Mouse (Mus musculus) ZHBTc4 (cell line): ENCODE results near the gene Abca1.
A peak's percentile ranks its signal among the peaks of the same experiment; 100 is the strongest.

Experiments used
- DNase-seq: peaks from one replicate; pipeline ENCODE4 v3.0.0-alpha.2; 2011; ENCODE audit warnings: low read depth, low spot score

Gene Abca1

DNA sequence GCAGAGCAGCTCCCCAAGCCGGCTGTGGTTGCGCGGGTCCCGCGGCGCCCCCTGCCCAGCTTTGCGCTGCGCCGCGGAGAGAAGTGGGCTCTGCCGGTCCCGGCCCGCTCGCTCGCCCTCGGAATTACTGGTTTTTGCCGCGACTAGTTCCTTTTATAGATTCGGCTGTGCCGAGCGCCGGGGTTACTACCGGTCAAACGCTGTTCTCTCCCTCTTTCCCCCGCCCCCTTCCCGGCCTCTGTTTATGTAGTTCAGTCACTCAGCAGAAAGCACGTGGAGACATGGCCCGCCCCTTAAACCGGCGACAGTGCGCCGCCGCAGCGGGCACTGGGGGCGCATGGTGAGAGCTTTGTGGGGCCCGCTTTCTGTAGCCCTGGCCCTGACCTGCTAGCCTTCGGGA is at the start of gene Abca1:
Gene Abca1 (minus strand): TSS at position 129 of the 400 bp plus-strand sequence.
- peak; percentile 97 for DNase-seq

DNA sequence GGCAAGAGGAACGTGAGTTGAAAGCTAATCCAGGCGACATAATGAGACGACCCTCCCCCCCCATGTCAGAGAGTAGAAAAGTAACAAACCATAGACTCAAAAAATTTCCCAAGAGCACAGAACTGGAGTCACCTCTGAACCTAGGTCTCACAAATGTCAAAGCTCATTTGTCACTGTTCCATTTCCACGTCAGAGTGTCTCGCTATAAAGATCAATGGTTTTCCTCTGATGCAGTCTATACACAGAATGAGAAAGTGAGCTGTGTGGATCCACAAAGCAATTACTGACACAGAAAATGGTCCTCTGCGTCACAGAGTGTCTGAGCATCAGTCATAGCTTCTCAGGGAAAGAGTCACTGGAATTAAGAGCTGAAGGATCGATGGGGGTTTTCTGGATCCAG is 44.8 kb upstream of the Abca1 start:
- no peak for DNase-seq

DNA sequence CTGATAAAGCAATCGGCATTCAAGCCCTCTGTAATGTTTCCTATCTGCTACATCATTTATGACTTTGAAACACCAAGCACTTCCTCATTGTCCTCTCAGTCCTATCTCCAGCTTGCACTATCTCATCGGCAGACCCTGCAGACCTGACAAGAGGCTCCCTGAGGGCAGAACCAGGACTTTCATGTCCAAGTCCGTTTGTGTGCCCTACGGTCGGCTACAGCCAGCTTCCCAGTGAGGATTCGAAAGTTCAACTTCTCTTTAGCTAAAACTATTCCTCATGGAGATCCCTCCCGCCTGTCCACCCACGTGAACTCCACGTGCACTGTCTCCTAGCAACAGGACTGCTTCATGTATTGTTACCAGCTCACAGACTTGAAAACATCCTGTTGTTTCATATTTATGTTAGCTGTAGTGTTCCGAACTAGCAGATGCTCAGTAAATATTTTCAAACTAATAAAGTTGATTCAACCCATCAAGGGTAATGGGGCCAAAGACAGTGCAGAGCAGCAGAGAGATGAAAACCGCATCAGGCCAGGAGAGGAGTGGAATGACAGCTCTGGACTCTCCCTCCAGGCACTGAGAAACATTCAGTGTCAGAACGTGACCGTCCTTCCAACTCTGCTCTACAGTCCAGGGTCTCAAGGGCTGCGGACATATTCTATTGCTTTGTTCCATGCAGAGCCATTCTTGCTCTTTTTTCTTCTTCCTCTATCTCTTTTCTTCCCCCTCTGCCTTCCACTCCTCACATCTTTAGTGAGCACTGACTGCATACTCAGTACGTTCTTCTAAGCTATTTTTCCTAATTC is 44.1 kb upstream of the Abca1 start:
- DNase-seq = no peak

DNA sequence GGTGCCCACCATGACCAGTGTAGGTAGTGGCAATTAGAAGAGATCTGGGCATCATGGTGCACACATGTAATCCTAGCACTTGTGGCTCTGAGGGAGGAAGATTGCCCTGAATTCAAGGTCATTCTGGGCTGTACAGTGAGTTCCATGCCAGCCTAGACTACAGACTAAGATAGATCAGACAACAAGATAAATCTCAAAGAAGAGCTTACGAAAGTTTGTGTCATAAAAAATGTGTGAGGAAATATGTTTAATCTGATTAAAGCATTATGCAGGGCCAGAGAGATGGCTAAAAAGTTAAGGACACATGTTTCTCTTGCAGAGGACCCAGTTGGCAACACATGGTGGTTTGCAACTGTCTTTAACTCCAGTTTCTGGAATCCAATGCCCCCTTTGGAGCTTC is 40.6 kb upstream of the Abca1 start:
- DNase-seq = no peak

DNA sequence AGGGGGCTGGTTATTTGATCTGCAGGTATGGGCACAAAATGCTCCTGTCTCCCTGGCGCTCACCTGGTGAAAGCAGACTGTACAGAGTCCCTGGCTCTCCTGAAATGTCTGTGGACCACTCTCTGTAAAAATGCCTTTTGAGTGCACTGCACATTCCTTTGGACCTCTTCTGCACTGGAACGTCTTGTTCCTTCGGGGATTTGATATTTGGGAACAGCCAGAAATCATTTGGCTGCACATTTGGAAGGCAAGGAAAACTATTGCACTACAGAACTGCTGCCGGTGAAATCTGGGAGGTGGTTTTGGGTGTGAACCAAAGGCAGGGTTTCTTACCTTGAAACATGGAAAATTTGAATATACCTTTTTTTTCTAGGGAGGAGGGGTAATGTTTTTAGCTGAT is 38.1 kb upstream of the Abca1 start:
- DNase-seq = no peak

DNA sequence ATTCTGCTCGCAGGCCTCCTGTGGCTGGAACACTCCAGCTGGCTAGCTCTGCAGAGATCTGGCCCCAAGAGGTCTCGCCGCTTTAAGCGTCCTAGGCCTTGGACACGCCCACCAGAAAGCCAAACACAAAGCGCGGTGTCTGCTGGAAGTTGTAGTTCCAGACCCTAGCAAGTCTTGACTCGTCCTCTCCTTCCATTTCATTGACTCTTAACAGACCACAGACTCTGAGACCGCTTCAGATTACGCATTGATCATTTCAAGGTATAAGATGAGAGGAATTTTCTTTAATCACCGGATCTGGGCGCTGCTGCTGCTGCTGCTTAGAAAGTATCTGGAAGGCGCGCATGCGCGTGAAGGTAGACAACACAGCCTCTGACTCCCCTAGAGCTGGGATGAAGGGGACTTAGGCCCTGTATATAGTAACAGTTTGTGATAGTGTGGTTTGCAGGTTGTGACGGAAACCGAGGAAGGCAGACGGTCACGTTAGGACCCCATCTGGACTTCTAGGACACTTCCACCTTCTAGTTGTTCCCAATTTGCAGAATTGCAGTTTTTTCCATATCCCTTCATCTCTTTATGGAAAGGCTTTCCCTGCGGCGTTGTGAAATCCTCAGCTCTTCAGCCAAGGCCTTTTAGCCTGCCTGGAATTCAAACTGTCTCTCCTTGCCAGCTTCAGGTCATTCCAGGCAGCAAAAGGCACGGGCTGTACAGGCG is 36.5 kb upstream of the Abca1 start:
- peak; percentile 95 for DNase-seq

DNA sequence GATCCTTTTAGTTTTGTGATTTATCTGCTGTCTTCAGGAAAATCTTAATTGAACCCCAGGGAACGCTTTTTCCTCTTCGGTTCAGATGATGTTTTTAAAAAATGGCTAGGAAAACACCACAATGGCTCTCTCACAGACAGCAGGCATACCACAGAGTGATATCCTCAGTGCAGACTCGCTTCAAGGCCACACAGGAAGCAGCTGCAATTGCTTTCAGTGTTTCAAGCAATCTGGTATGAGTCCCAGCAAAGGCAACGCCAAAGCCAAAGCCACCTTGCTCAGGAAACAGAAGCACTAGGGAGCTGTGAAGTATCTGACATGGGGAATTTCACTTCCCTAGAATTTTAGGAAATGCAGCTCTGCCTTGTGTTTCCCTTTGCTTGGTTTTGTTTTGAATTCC is 27.4 kb upstream of the Abca1 start:
- no peak for DNase-seq

DNA sequence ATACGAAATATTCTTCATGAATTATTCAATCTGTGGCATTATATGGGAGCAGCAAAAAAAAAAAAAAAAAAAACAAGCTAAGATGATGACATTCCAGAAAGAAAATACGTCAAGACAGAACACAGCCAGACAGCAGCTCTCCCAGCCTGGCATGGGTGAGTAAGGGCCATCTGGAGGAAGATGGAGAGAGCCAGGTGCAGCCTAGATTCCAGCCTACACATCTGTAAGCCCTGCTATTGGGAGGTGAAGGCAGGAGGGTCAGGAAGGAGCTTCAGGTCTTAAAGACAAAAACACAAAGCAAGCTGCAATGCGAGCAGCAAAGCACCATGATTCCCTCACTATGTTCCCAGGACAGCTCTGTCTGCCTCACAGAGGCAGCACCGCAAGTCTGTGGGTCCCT is 26.9 kb upstream of the Abca1 start:
- no peak for DNase-seq

DNA sequence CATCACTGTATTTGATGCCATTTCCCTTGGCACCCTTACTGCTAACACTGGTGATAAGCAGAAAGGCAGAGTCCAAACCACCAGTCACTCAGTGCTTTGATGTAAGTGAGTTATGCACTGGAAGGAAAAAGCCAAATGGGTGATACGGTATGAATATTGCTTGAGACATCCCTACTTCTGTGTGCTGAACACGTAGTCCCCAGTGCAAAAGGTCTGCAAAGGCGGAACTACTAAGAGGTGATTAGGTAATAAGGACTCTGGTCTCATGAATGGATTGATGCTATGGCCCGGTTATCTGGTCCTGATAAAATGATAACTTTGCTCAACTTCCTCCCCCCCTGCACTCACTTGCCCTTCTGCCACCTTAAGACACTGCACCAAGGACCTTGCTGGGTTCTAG is 26.4 kb upstream of the Abca1 start:
- no peak for DNase-seq

DNA sequence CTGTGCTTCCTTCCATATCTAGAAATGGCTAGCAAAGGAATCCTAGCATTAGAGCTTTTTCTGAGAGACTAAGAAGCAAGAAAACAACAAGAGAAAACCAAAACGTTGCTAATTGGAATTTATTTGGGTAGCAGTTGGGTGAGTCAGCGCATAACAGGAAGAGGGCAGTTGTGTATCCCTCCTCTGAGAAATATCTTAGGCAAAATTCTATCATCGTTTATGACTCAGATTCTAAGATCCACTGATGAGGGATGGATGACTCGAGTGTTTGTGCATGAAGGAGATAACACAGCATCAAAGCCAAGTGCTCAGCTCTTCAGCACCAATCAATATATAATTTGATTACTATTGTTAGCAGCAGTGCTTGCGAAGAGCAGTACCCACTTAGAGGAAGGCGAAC is 21.8 kb upstream of the Abca1 start:
- no peak for DNase-seq

DNA sequence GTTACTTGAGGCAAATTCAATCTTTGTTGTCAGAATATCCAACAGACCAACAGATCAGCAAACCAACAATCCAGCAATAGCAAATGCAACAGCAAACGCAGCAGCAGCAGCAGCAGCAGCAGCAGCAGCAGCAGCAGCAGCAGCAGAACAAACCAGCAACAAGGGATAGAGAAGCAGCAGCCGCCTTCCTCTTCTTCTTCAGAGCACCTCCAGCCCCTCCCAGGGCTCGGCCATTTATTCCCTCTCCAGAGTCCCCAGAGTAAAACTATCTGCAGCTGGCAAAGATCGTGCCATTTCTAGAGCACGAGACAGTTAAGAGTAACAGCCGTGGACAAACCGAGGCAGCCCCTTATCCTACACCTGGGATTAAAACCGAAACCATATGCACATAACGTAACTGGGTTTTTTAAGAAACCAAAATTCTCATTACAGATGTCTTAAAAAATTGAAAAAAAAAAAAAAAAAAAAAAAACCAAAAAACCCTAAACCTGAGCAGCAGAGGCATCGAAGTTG is 19.7 kb upstream of the Abca1 start:
- no peak for DNase-seq

DNA sequence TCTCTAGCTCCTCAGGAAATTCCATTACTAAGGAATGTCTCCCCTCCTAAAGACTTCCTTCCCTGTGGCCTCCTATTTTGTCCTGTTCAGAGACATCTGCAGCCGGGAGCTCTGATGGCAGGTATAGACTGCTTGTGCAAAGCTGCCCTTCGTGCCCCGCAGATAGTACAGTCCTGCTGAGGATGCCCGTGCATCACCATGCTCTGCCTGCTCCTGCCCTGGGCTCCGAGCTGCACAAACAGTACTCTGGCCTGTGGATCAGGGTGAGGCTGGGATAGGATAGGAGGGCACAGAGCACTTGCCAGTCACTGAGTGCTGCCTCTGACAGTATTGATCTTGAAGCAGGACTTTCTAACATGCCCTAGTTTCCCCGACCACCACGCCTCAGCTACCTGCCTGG is 18.8 kb upstream of the Abca1 start:
- no peak for DNase-seq

DNA sequence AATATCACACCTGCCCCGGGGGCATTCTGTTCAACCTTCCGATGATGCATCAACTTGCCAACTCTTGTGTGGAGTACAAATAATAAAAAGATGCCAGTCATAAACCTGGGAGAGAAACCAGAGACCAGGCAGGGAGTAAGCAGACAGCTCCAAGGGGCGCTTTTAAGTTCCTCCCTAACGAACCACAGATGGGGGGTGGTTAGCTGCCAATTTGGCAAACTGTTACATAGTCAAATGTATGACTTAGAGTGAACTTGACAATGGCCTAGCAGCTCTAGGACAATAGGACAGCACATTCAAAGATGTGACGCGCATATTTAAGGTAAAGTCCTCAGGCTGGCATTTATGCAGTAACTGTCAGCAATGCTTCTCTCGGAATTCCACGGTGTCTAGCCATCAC is 18.0 kb upstream of the Abca1 start:
- no peak for DNase-seq

DNA sequence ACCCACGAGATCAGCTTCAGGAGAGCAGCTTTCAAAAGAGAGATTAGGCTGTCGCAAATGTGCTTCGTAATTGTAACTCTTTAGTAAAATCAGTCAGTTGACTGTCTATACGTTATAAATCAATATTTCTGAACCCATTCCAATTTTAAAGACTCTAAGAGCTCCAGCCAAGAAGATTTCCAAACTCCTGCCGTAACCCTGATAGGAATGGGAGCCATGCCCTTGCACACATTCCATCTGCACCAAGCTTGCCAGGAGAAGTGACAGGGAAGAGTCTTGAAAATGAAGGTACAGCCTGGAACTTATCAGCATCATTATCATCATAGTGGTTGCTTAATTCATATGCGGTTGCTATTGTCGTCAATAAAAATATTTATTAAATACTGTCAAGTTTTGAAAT is 15.2 kb upstream of the Abca1 start:
- no peak for DNase-seq

DNA sequence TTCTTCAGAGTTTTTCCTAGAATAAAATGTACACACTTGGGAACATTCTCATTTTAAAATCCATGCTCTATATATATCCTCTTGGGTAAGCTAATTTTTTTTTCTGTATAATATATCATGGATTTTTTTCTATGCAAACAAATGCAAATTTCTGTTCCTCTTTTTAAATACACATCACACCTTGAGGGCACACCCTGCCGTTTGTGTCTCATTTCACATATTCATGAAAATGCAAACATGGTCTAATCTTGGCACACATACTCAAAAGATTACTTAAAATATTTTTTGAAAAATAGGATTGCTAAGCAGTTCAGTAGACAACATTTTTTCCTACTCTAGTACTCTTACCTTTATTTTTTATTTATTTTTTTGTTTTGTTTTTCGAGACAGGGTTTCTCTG is 10.7 kb upstream of the Abca1 start:
- no peak for DNase-seq

DNA sequence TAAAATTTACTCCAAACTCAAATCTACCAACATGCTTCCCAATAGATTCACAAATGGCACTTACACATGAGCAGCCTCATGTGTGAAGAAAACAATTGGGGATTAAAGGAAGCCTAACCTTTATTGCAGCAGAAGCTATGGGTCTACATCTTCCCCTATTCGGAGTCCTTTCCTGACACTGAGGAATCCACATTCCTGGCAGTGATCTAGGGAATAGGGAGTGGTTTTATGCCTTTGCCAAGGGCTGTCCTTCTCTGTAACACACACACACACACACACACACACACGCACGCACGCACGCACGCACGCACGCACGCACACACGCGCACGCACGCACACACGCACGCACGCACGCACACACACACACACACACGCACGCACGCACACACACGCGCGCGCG is 5.5 kb upstream of the Abca1 start:
- peak; percentile 59 for DNase-seq

DNA sequence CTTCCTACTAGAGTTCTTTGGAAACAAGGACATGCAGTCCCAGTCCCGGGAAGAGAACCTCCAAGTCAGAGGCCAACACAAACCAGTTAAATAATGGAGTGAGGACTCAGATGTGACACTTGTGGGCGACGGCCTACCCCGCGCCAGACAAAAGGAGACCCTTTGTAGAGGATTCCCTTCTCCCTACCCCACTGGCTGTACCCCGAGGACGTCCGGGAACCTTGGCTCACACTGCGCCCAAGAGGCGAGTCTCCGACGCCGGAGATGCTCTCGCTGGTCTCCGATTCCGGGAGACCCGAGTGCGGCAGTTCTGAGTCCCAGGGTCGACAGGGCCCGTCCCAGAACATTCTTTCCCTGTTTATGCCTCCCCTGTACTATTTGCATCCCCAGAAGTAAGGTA is 519 bp downstream of the Abca1 start:
- DNase-seq = peak; percentile 42

DNA sequence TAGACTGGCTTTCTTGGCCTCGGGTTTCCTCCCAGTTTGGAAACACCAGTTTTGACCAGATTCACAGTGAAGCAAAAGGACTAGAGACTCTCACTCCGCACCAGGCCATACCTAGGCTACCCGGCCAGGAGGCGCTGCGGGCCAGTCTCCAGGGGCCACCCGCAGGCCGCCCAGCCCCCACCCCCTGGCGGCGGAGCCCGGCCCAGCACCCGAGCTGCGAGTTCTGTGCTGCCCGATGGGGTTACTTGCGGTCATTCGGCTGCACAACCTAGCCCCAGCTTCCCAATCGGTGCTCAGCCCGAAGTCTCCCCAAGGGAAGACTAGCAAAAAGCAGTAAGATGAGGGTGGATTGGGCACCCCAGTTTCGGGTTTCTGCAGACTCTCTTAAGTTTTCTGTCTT is 1.1 kb downstream of the Abca1 start:
- DNase-seq = peak; percentile 95

DNA sequence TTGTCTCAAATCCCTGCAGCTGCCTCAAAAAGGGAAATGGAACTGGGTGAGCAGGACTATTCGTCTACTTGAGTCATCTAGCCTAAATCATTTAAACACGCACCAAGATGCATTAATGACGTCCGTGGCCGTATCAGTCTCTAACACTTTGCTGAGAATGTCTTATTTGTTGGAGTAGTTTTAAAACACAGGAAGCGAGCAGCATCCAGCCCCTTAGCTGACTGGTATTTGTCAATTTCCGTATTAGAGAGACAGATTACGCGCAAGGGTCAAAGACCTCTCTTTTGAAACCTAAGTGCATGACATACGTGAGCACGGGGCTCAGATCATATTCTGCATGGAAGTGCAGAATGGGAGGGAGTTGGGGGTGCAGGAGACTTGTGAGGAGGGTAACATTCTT is 4.2 kb downstream of the Abca1 start:
- no peak for DNase-seq

DNA sequence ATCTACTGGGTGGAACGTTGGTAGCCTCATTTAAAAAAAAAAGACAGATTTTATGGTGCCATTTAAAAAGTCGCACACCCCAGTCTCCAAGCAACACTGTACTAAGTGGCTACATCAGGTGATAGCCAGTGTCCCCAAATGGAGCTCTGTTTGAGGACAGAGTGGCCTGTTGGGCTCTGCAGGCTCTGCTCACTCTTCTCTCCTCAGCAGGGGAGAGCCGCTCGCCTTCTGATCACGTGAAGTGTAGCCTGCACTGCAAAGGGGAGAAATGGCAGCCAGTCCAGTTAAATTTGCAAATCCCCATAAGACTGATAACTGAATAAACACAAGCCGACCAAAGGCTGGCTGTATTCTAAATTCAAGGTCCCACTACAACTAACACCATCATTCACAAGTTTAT is 6.0 kb downstream of the Abca1 start:
- no peak for DNase-seq

DNA sequence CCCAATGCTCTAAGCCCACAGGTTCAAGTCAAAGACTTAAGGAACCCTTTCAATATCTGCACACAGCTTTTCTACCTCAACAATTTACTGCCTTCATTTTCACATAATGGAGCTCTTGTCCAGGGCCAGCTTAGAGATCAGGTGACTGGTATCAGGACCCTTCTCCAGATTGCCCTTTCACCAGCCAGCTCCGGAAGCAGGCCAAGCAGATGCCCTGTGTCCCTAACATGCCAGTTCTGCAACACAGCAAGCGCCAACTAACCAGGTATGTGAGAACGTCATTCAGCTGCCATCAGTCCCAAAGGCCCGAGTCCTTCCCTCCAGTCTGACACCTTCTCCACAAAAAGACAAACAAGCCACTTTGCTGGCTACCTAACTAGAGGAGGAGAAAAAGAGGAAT is 6.6 kb downstream of the Abca1 start:
- DNase-seq = no peak

DNA sequence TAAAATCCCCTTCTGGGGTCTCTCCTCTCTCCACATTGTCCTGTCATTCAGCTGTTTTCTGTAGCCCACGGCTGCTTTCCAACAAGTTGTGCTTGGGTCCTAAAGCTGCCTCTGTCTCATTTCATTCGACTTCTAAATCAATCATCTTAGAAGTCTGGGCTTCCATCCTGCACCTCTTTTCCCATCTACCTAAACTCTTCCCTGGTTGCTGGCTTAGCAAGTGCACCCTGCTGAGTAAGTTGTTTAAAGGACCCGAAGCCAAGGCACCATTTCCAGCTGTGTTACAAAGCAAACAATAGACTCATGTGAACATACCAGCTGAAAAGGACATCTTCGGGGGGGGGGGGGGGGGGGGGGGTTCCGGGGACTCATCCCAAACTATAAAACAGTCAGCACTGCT is 7.0 kb downstream of the Abca1 start:
- no peak for DNase-seq

DNA sequence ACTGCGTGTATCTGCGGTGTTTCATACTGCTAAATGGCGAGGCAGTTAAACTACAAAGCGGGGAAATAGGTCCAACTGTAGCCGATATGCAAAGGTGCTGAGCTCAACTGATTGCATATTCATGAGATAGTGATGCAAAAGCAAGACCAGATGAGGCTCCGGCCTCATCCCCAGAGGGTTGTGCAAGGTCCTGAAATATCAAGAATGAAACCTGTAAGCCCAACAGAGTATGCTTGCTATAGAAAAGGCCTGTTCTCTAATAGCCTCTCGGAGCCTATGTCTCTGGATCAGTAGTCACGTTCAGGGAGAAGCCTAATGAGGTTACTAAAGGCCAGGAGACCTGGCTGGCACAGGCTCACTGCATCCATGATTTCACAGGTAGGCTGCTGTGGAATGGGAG is 9.2 kb downstream of the Abca1 start:
- no peak for DNase-seq
